Mouse (Mus musculus) heart, postnatal 0 days (tissue): ENCODE results near the gene Maats1. TPM values are rescaled to one million over a fixed set of nuclear protein-coding genes. Genes with fewer than 3 reads are reported as not detected.

Source experiments
- ATAC-seq: fragments of 200-750 bp; cut with Nextera tagmentation; 2 replicates; pipeline ENCODE4 v1.8.0; 2017; ENCODE audit warnings: low read depth, moderate number of reproducible peaks, moderate library complexity; ENCODE audit not compliant: insufficient read depth
- DNase-seq: peaks from one replicate; pipeline ENCODE4 v3.0.0-alpha.2; 2016; ENCODE audit warnings: low spot score
- H3K27ac ChIP-seq: fragments of 300-500 bp; sonication (generic); 2 replicates; pipeline ENCODE4 v1.5.1; 2014; ENCODE audit warnings: low read depth, mild to moderate bottlenecking
- H3K27me3 ChIP-seq: fragments of 300-500 bp; sonication (generic); 2 replicates; pipeline ENCODE4 v1.6.1; 2014; ENCODE audit warnings: low read length, mixed read lengths; ENCODE audit not compliant: control insufficient read depth, insufficient read depth
- H3K36me3 ChIP-seq: fragments of 300-500 bp; sonication (generic); replicated peaks from 2 replicates; pipeline ENCODE4 v1.6.1; 2014; ENCODE audit warnings: low read length, mixed read lengths; ENCODE audit not compliant: control insufficient read depth, insufficient read depth
- H3K4me1 ChIP-seq: fragments of 300-500 bp; sonication (generic); 2 replicates; pipeline ENCODE4 v1.6.1; 2014; ENCODE audit warnings: antibody characterized with exemption; ENCODE audit not compliant: control insufficient read depth, insufficient read depth
- H3K4me2 ChIP-seq: fragments of 300-500 bp; sonication (generic); 2 replicates; pipeline ENCODE4 v1.6.1; 2014; ENCODE audit warnings: low read depth, mild to moderate bottlenecking, low read length, moderate library complexity
- H3K4me3 ChIP-seq: fragments of 300-500 bp; sonication (generic); 2 replicates; pipeline ENCODE4 v1.5.1; 2014; ENCODE audit warnings: low read depth, low read length
- H3K9ac ChIP-seq: fragments of 300-500 bp; sonication (generic); replicated peaks from 2 replicates; pipeline ENCODE4 v1.6.1; 2014; ENCODE audit warnings: low read depth, low read length, mixed read lengths
- H3K9me3 ChIP-seq: fragments of 300-500 bp; sonication (generic); replicated peaks from 2 replicates; pipeline ENCODE4 v1.6.1; 2016; ENCODE audit warnings: low read length; ENCODE audit not compliant: control insufficient read depth
- CTCF ChIP-seq: IDR thresholded peaks from 2 replicates; pipeline ENCODE4 v1.5.1; 2016; ENCODE audit warnings: antibody characterized with exemption, control low read depth, low read depth
- EP300 ChIP-seq: IDR thresholded peaks from 2 replicates; pipeline ENCODE4 v1.6.1; 2016; ENCODE audit warnings: antibody characterized with exemption, low read depth
- WGBS: fragments of 180-500 bp; shearing (Covaris S2); extraction: QIAGEN DNeasy Blood & Tissue Kit; methylation state at CpG from one replicate; pipeline ENCODE4 v1.1.7; 2014; 5-methylcytosine and 5-hydroxymethylcytosine counted together
- polyA plus RNA-seq: library from polyadenylated mRNA; unstranded; fragments of >200 nt; fragmentation: Nextera tagmentation; extraction: Ambion mirVana; gene quantifications from 2 replicates; pipeline ENCODE4 v1.2.1, GENCODE M21; 2015
- total RNA-seq: library from RNA; depleted of rRNA; stranded (reverse); fragments of >200 nt; gene quantifications from 2 replicates; pipeline ENCODE4 v1.2.3, GENCODE M21; 2014; ENCODE audit warnings: low replicate concordance; rRNA removed

Maats1 gene
- total and polyA plus RNA-seq, 2 experiments from 2014 or later, result 0.15 TPM; not detected in 1

- TF ChIP-seq CTCF, result no peak
- TF ChIP-seq EP300, result no peak
- H3K4me1 ChIP-seq, result no peaks in the 10 kb centered on the region
- H3K27ac ChIP-seq, result no peak overlapping the region
- no peak overlapping the region for H3K4me2 ChIP-seq
- H3K36me3 ChIP-seq, result no peaks in the 10 kb centered on the region
- no peak overlapping the region for H3K9ac ChIP-seq
- ATAC-seq, result no peak
- H3K4me3 ChIP-seq, result no peak overlapping the region
- H3K9me3 ChIP-seq, result no peaks in the 10 kb centered on the region
- no peak for DNase-seq
- no peaks in the 10 kb centered on the region for H3K27me3 ChIP-seq
- 28% methylated on average over 3 of the region's 3 CpGs for WGBS
Observed at GRCm38 (mm10) chr16:38271601-38272000, 70.3 kb downstream of the Maats1 start.

- TF ChIP-seq CTCF, result no peak
- TF ChIP-seq EP300, result no peak
- H3K27ac ChIP-seq, result no peak overlapping the region
- H3K27me3 ChIP-seq, result no peaks in the 10 kb centered on the region
- H3K4me1 ChIP-seq, result no peaks in the 10 kb centered on the region
- WGBS, result 84% methylated on average over 9 of the region's 9 CpGs
- H3K9me3 ChIP-seq, result no peaks in the 10 kb centered on the region
- no peaks in the 10 kb centered on the region for H3K36me3 ChIP-seq
- no peak overlapping the region for H3K9ac ChIP-seq
- H3K4me3 ChIP-seq, result no peak overlapping the region
- no peak for DNase-seq
- no peak overlapping the region for H3K4me2 ChIP-seq
- ATAC-seq, result no peak
Observed at GRCm38 (mm10) chr16:38255927-38256326, 86.0 kb downstream of the Maats1 start.

GRCm38 (mm10) chr16:38255107-38255506, 86.8 kb downstream of the Maats1 start:
- DNase-seq, result no peak
- no peak for TF ChIP-seq EP300
- no peak; the same call in 1 of the 2 replicates for TF ChIP-seq CTCF
- WGBS, result 54% methylated on average over 4 of the region's 4 CpGs

GRCm38 (mm10) chr16:38254001-38254400, 87.9 kb downstream of the Maats1 start:
- ATAC-seq (no peak), DNase-seq (no peak)
- no peak overlapping the region for H3K9ac ChIP-seq
- no peaks in the 10 kb centered on the region for H3K4me1 ChIP-seq
- TF ChIP-seq EP300 (no peak), CTCF (no peak)
- H3K27ac ChIP-seq, result no peak overlapping the region
- no peak overlapping the region for H3K4me3 ChIP-seq
- WGBS, result 68% methylated on average over 14 of the region's 14 CpGs
- H3K36me3 ChIP-seq, result no peaks in the 10 kb centered on the region
- H3K27me3 ChIP-seq, result no peaks in the 10 kb centered on the region
- H3K4me2 ChIP-seq, result no peak overlapping the region
- no peaks in the 10 kb centered on the region for H3K9me3 ChIP-seq

More at GRCm38 (mm10) chr16:38255107-38255506, 86.8 kb downstream of the Maats1 start:
- H3K36me3 ChIP-seq, result no peaks in the 10 kb centered on the region
- H3K27me3 ChIP-seq, result no peaks in the 10 kb centered on the region
- H3K4me2 ChIP-seq, result no peak overlapping the region
- no peaks in the 10 kb centered on the region for H3K4me1 ChIP-seq
- H3K4me3 ChIP-seq, result no peak overlapping the region
- no peak overlapping the region for H3K9ac ChIP-seq
- no peak overlapping the region for H3K27ac ChIP-seq
- ATAC-seq, result no peak
- no peaks in the 10 kb centered on the region for H3K9me3 ChIP-seq

- WGBS, result 80% methylated on average over 6 of the region's 6 CpGs
- TF ChIP-seq CTCF (no peak), EP300 (no peak)
Observed at GRCm38 (mm10) chr16:38250467-38250866, 91.5 kb downstream of the Maats1 start.

GRCm38 (mm10) chr16:38248331-38248961, 93.5 kb downstream of the Maats1 start:
- peak; percentile 36 for DNase-seq
- no peak overlapping the region for H3K4me3 ChIP-seq
- H3K4me2 ChIP-seq, result peak overlapping the region; percentile 12; the same call in 1 of the 2 replicates
- H3K27me3 ChIP-seq, result no peaks in the 10 kb centered on the region
- TF ChIP-seq CTCF (no peak), EP300 (no peak)
- 46% methylated on average over 13 of the region's 13 CpGs for WGBS
- no peaks in the 10 kb centered on the region for H3K9me3 ChIP-seq
- no peaks in the 10 kb centered on the region for H3K36me3 ChIP-seq
- ATAC-seq, result peak; percentile 41; the same call in 1 of the 2 replicates
- no peaks in the 10 kb centered on the region for H3K4me1 ChIP-seq
- H3K9ac ChIP-seq, result no peak overlapping the region
- H3K27ac ChIP-seq, result no peak overlapping the region

More at GRCm38 (mm10) chr16:38250467-38250866, 91.5 kb downstream of the Maats1 start:
- no peak overlapping the region for H3K9ac ChIP-seq
- no peaks in the 10 kb centered on the region for H3K4me1 ChIP-seq
- H3K27me3 ChIP-seq, result no peaks in the 10 kb centered on the region
- H3K27ac ChIP-seq, result no peak overlapping the region
- no peaks in the 10 kb centered on the region for H3K36me3 ChIP-seq
- H3K4me2 ChIP-seq, result no peak overlapping the region
- no peak overlapping the region for H3K4me3 ChIP-seq
- no peak for ATAC-seq
- no peaks in the 10 kb centered on the region for H3K9me3 ChIP-seq
- DNase-seq, result no peak

Other genes starting within 250 kb of the Maats1 start
- not detected in 2 replicates for gene Nr1i2, start 47.3 kb downstream of the Maats1 start, total RNA-seq
- gene Nr1i2, start 47.3 kb downstream of the Maats1 start, polyA plus RNA-seq, result not detected in 2 replicates
- gene Cox17, start 4.8 kb upstream of the Maats1 start, total RNA-seq, result 84.7 and 177 TPM in 2 replicates
- gene Cox17, start 4.8 kb upstream of the Maats1 start, polyA plus RNA-seq, result 579 and 627 TPM in 2 replicates
- not detected in 2 replicates for gene Gm21987, start 4.9 kb upstream of the Maats1 start, total RNA-seq
- 5.1 and 6.2 TPM in 2 replicates for gene Gm21987, start 4.9 kb upstream of the Maats1 start, polyA plus RNA-seq
- 982 and 1,104 TPM in 2 replicates for gene Popdc2, start 20.1 kb upstream of the Maats1 start, total RNA-seq
- 564 and 675 TPM in 2 replicates for gene Popdc2, start 20.1 kb upstream of the Maats1 start, polyA plus RNA-seq
- gene Pla1a, start 91.0 kb upstream of the Maats1 start, total RNA-seq, result 13.4 and 14.5 TPM in 2 replicates
- 4.6 and 4.9 TPM in 2 replicates for gene Pla1a, start 91.0 kb upstream of the Maats1 start, polyA plus RNA-seq
- gene Adprh, start 110.6 kb upstream of the Maats1 start, total RNA-seq, result 30.9 and 42.6 TPM in 2 replicates
- gene Adprh, start 110.6 kb upstream of the Maats1 start, polyA plus RNA-seq, result 69.5 and 72.1 TPM in 2 replicates
- 0.15 TPM in 1 of 2 replicates, not detected in the other for gene Cd80, start 113.4 kb upstream of the Maats1 start, total RNA-seq
- gene Cd80, start 113.4 kb upstream of the Maats1 start, polyA plus RNA-seq, result 0.22 and 0.34 TPM in 2 replicates
- 46.2 and 90.1 TPM in 2 replicates for gene Timmdc1, start 180.5 kb upstream of the Maats1 start, total RNA-seq
- gene Timmdc1, start 180.5 kb upstream of the Maats1 start, polyA plus RNA-seq, result 47.4 and 51.0 TPM in 2 replicates
- 17.6 and 20.5 TPM in 2 replicates for gene Poglut1, start 208.1 kb upstream of the Maats1 start, total RNA-seq
- gene Poglut1, start 208.1 kb upstream of the Maats1 start, polyA plus RNA-seq, result 13.3 and 13.8 TPM in 2 replicates
- gene Tmem39a, start 216.6 kb upstream of the Maats1 start, total RNA-seq, result 11.7 and 28.7 TPM in 2 replicates
- gene Tmem39a, start 216.6 kb upstream of the Maats1 start, polyA plus RNA-seq, result 23.3 and 23.8 TPM in 2 replicates